Mouse (Mus musculus) skeletal muscle tissue, postnatal 0 days (tissue): ENCODE measurements around the gene Ubash3b. TPM values are rescaled to one million over a fixed set of nuclear protein-coding genes. Genes with fewer than 3 reads are reported as not detected.

Source experiments
- polyA plus RNA-seq: library from polyadenylated mRNA; unstranded; fragments of >200 nt; fragmentation: Nextera tagmentation; extraction: Ambion mirVana; gene quantifications from 2 replicates; pipeline ENCODE4 v1.2.1, GENCODE M21; 2015

Ubash3b gene
- 3.1 and 3.3 TPM in 2 replicates for polyA plus RNA-seq

DNA sequence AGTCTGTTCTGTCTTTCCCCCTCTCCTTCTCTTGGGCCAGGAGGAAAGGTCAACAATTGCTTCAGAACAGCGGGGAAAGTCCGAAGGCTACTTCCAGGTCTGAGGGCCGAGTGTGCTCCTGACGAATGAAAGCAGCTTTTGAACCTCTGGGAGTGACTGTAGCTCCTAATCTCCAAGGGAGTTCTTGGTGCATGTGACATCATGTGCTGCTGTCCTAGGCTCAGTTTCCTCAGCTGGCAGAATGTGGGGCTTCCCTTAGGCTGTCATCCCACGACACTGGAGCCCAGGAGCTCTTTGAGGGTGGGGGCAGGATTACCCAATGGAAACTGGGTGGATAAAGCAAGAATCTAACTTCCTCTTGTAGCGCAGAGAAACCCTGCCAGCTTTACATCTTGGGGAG is at the start of gene Ubash3b:
Gene Ubash3b (minus strand): TSS at position 285 of the 400 bp plus-strand sequence.

DNA sequence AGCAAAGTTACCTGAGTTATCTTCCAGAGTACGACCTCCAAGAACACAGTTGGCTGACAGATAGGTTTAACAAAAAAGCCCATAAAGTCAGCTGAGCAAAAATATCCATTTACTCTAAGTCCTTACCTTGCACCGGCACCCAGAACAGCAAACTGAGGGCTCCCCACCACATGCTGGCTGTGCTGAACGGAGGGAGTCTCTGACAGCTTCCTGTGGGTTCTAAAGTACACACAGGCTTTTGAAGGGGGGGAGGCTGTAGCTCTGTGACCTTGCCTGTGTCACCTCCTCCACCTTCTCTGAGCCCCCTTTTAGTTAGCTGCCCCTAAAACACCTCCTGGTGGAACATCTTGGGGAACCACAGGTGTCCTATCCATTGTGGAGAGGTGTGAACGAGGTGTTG is 157.1 kb downstream of the Ubash3b start, which contains the start of gene Crtam:
Gene Crtam (minus strand): TSS at position 214 of the 400 bp plus-strand sequence.

DNA sequence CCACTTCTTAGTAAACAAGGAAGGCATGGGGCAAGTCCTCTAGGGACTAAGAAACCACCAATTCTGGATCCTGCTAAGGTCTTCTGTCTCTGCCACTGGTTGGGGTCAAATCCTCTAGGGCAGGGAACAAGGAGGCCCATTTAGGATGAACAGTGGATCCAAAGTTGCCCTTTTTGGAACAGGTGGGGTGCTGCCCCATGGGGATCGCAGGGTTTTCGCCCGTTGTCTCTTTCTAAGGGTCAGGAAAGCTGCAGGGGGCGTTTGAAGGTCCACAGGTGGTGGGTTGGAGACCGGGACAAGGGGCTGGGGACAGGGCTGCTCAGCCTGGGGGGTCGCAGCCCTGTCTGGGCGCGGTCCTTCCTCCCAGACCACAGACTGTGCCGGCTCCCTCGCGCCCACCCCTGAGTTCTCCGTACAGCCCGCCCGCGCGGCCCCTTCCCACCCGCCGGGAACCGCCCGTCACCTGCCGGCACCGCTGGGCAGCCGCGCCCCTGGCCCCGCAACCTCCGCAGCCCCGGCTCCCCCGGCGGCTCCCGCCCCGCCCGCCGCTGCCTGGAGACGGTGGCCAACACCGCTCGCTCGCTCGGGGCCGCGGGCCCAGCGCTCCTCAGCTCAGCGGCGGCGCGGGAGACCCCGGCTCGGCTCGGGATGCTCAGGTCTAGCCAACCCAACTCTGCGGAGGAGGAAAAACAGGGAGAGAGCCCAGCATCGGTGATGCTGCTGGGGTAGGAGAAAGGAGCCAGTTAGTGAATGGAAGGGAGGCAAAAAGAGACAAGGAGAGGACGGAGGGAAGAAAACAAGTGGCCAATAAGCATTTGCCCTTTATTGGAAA is 197.7 kb downstream of the Ubash3b start, which contains the start of gene Jhy:
Gene Jhy (minus strand): TSS at position 533 of the 832 bp plus-strand sequence.

Other genes with a start within 250 kb of the Ubash3b start
- not detected in 2 replicates for gene Jhy, start 197.6 kb downstream of the Ubash3b start, polyA plus RNA-seq
- 0.10 and 0.24 TPM in 2 replicates for gene Crtam, start 157.1 kb downstream of the Ubash3b start, polyA plus RNA-seq